Mouse (Mus musculus): ENCODE data around the gene Gss. TPM values are rescaled to one million over a fixed set of nuclear protein-coding genes. Genes with fewer than 3 reads are reported as not detected.

The Gss gene
- total and polyA plus RNA-seq, 3 experiments: 13.0 to 14.0 (median 14.0) TPM

DNA sequence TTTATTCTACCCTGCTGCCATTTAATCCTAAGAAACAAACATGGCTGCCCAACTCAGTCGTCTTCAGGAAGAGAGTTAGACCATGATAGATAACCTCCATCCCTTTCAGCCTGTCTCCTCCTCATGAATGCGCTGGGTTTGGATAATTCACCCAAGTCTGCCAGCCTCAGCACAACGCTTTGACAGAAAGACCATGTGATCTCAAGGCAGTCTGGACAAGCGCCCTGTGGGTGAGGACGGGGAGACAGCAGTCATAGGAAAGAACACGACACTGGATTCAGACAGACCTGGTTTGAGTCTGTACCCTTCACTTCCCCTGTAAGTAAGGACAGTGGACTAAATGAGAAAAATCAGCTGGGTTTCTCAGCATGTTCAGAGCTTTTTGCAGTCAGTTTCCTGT is 3.1 kb downstream of the Gss start:
- no peak overlapping the region for H3K9ac ChIP-seq (ENCODE audit: low read depth, low read length)
- TF ChIP-seq CTCF (IDR thresholded peaks at IDR 0.05): no peak
- H3K4me1 ChIP-seq (ENCODE audit: control insufficient read depth, insufficient read depth, low read length): peaks cover 5% of the 10 kb centered on the region
- H3K27ac ChIP-seq: no peak overlapping the region
- intact Hi-C loops (cut with DNase I): no loop called here
- no peaks in the 10 kb centered on the region for H3K36me3 ChIP-seq (ENCODE audit: control insufficient read depth, insufficient read depth, low read length)
- H3K4me3 ChIP-seq: no peak overlapping the region
- DNase-seq: no peak
- H3K27me3 ChIP-seq (ENCODE audit: control insufficient read depth, insufficient read depth, low read length): no peaks in the 10 kb centered on the region
- H3K79me2 ChIP-seq (replicated peaks; ENCODE audit: control insufficient read depth, insufficient read depth, low read length): no peaks in the 10 kb centered on the region
- WGBS: 64% methylated on average over 6 of the region's 6 CpGs

DNA sequence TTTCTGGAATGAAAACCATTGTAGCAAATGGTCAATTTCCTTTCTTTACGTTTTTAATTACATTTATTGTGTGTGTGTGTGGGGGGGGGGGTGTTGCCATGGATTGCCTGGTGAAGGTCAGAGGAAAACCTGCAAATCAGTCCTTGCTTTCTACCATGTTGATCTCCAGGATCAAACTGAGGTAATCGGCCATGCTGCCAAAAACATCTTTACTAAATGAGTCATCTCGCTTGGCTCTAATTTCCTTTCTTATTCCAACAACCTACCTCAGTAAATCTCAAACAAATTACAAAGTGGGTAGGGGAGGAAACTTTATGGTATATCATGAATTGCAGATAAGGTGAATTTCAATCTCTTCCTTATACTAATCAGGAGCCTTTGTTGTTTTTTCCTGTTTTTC is 4.5 kb downstream of the Gss start:
- intact Hi-C loops (cut with DNase I): no loop called here
- Histone ChIP-seq H3K4me1 (ENCODE audit: control insufficient read depth, insufficient read depth, low read length) (peaks cover 5% of the 10 kb centered on the region), H3K4me3 (no peak overlapping the region), H3K36me3 (ENCODE audit: control insufficient read depth, insufficient read depth, low read length) (no peaks in the 10 kb centered on the region), H3K9ac (ENCODE audit: low read depth, low read length) (no peak overlapping the region), H3K27ac (no peak overlapping the region), H3K79me2 (replicated peaks; ENCODE audit: control insufficient read depth, insufficient read depth, low read length) (no peaks in the 10 kb centered on the region), H3K27me3 (ENCODE audit: control insufficient read depth, insufficient read depth, low read length) (no peaks in the 10 kb centered on the region)
- 57% methylated on average over 3 of the region's 3 CpGs for WGBS
- DNase-seq: no peak
- TF ChIP-seq CTCF (IDR thresholded peaks at IDR 0.05) (no peak), EP300 (IDR thresholded peaks at IDR 0.05; ENCODE audit: insufficient read depth, low read depth, low read length) (no peak), POLR2A (IDR thresholded peaks at IDR 0.05; ENCODE audit: insufficient read depth, low read depth, low read length) (no peak)

DNA sequence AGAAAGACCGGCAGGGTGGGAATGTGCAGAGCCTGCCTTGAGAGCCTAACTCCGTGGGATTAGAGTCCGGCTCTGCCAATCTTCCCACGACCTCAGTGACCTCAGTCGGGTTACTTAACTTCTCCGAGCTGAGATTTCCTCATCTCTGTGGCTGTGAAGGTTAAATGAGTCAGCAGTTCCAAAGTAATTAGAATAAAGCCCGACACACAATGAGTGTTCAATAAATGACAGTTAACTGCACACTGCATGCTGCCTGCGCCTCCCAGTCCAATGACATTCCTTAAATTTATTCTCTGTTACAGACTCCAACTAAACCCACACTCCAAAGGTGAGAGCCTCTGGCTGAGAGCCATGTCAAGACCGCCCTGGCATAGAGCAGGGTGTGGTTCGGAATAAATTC is 7.1 kb downstream of the Gss start:
- Histone ChIP-seq H3K79me2 (replicated peaks; ENCODE audit: control insufficient read depth, insufficient read depth, low read length) (no peaks in the 10 kb centered on the region), H3K4me1 (ENCODE audit: control insufficient read depth, insufficient read depth, low read length) (no peaks in the 10 kb centered on the region), H3K27ac (no peak overlapping the region), H3K27me3 (ENCODE audit: control insufficient read depth, insufficient read depth, low read length) (no peaks in the 10 kb centered on the region), H3K36me3 (ENCODE audit: control insufficient read depth, insufficient read depth, low read length) (no peaks in the 10 kb centered on the region), H3K4me3 (no peak overlapping the region), H3K9ac (ENCODE audit: low read depth, low read length) (no peak overlapping the region)
- intact Hi-C loops (cut with DNase I): no loop called here
- no peak for DNase-seq
- whole genome bisulfite sequencing: 62% methylated on average over 10 of the region's 10 CpGs
- TF ChIP-seq CTCF (IDR thresholded peaks at IDR 0.05) (no peak), EP300 (IDR thresholded peaks at IDR 0.05; ENCODE audit: insufficient read depth, low read depth, low read length) (no peak), POLR2A (IDR thresholded peaks at IDR 0.05; ENCODE audit: insufficient read depth, low read depth, low read length) (no peak)

DNA sequence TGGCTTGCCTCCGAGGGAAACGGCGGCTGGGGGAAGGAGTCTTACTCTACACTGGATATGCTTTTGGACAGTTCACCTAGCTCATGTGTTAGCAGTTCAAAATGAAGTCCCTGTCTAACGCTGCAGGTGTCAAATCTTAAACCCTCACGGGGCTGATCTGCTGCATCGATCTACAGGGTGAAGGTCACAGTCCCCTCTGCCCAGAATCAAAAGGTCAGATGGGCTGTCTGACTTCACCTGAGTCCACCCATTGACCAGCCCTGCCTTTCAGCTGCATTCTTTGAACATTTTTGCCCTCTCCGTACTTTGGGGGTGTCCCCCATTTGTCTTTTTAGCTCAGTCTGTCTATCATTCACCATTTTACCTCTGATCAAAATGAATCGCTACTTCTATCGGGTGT is 7.5 kb downstream of the Gss start:
- H3K4me1 ChIP-seq (ENCODE audit: control insufficient read depth, insufficient read depth, low read length): no peaks in the 10 kb centered on the region
- WGBS: 90% methylated on average over 9 of the region's 9 CpGs
- no peak overlapping the region for H3K27ac ChIP-seq
- H3K4me3 ChIP-seq: no peak overlapping the region
- no peaks in the 10 kb centered on the region for H3K27me3 ChIP-seq (ENCODE audit: control insufficient read depth, insufficient read depth, low read length)
- no peak overlapping the region for H3K9ac ChIP-seq (ENCODE audit: low read depth, low read length)
- intact Hi-C loops (cut with DNase I): no loop called here
- H3K79me2 ChIP-seq (replicated peaks; ENCODE audit: control insufficient read depth, insufficient read depth, low read length): no peaks in the 10 kb centered on the region
- no peak for TF ChIP-seq POLR2A (IDR thresholded peaks at IDR 0.05; ENCODE audit: insufficient read depth, low read depth, low read length)
- TF ChIP-seq EP300 (IDR thresholded peaks at IDR 0.05; ENCODE audit: insufficient read depth, low read depth, low read length): no peak
- H3K36me3 ChIP-seq (ENCODE audit: control insufficient read depth, insufficient read depth, low read length): no peaks in the 10 kb centered on the region
- no peak for DNase-seq

DNA sequence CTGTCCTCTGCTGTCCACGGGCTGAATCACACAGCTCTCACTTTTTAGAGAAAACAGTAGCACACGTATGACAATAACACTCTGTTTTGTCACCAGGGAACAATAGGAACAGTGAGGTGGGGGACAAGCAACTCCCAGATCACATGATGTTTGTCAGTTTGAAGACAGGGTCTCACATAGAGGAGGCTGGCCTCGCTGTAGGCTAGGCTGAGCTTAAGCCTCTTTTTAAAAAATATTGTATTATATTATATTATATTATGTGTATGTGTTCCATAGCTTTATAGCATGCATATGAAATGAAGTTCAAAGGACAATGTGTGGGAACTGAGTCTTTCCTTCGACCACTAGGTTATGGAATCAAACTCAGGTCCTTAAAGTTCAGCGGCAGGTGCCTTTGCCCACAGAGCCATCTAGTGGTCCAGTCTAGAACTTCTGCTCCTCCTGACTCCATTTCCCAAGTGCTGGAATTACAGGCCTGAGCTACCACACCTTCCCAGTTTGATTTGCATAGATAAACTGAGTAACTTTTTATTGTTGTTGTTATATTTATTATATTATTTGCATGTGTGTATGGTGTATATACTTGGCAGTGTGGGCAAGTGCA is 8.6 kb downstream of the Gss start:
- peak; percentile 36 to 60 for DNase-seq
- TF ChIP-seq EP300 (IDR thresholded peaks at IDR 0.05; ENCODE audit: insufficient read depth, low read depth, low read length): peak; percentile 85; the same call in 1 of the 2 replicates
- peak; percentile 95 for TF ChIP-seq CTCF (IDR thresholded peaks at IDR 0.05)
- TF ChIP-seq POLR2A (IDR thresholded peaks at IDR 0.05; ENCODE audit: insufficient read depth, low read depth, low read length): no peak
- no peaks in the 10 kb centered on the region for H3K27me3 ChIP-seq (ENCODE audit: control insufficient read depth, insufficient read depth, low read length)
- no peak overlapping the region for H3K9ac ChIP-seq (ENCODE audit: low read depth, low read length)
- H3K27ac ChIP-seq: no peak overlapping the region
- H3K4me3 ChIP-seq: no peak overlapping the region
- 47% methylated on average over 5 of the region's 5 CpGs for WGBS
- H3K79me2 ChIP-seq (replicated peaks; ENCODE audit: control insufficient read depth, insufficient read depth, low read length): no peaks in the 10 kb centered on the region
- H3K4me1 ChIP-seq (ENCODE audit: control insufficient read depth, insufficient read depth, low read length): no peaks in the 10 kb centered on the region
- intact Hi-C loops (cut with DNase I): loop anchor here (1.0 kb wide), 1 partner anchor 68 kb away; no protein-coding TSS in a partner anchor
- no peaks in the 10 kb centered on the region for H3K36me3 ChIP-seq (ENCODE audit: control insufficient read depth, insufficient read depth, low read length)

DNA sequence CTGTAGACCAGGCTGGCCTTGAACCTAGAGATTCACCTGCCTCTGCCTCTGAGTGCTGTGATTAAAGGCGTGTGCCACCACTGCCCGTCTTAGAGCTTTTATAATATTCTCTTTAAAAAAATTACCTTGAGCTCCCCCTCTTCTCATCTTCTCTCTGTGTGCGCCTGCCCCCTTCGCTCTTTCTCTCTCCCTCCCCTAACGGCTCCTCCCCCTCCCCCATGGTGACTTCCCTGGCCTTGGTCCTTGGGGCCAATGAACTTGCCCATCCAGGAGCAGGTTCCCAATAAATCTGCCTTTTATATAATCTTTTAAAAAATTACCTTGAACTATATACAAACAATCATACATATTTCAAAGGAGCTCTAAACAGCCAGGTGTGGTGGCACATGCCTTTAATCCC is 9.6 kb downstream of the Gss start:
- no peak for DNase-seq
- no peaks in the 10 kb centered on the region for H3K79me2 ChIP-seq (replicated peaks; ENCODE audit: control insufficient read depth, insufficient read depth, low read length)
- H3K4me1 ChIP-seq (ENCODE audit: control insufficient read depth, insufficient read depth, low read length): no peaks in the 10 kb centered on the region
- H3K27me3 ChIP-seq (ENCODE audit: control insufficient read depth, insufficient read depth, low read length): no peaks in the 10 kb centered on the region
- no peaks in the 10 kb centered on the region for H3K36me3 ChIP-seq (ENCODE audit: control insufficient read depth, insufficient read depth, low read length)
- no peak overlapping the region for H3K9ac ChIP-seq (ENCODE audit: low read depth, low read length)
- WGBS: 91% methylated on average over 5 of the region's 5 CpGs
- TF ChIP-seq POLR2A (IDR thresholded peaks at IDR 0.05; ENCODE audit: insufficient read depth, low read depth, low read length): no peak
- no peak for TF ChIP-seq EP300 (IDR thresholded peaks at IDR 0.05; ENCODE audit: insufficient read depth, low read depth, low read length)
- TF ChIP-seq CTCF (IDR thresholded peaks at IDR 0.05): no peak
- intact Hi-C loops (cut with DNase I): no loop called here
- no peak overlapping the region for H3K27ac ChIP-seq
- H3K4me3 ChIP-seq: no peak overlapping the region
